Mouse (Mus musculus) right cerebral cortex, postnatal 14 days (tissue): ENCODE data around the gene Plg.

ENCODE experiments used
- DNase-seq: peaks from one replicate; pipeline ENCODE4 v3.0.0; 2022

The Plg gene

DNA sequence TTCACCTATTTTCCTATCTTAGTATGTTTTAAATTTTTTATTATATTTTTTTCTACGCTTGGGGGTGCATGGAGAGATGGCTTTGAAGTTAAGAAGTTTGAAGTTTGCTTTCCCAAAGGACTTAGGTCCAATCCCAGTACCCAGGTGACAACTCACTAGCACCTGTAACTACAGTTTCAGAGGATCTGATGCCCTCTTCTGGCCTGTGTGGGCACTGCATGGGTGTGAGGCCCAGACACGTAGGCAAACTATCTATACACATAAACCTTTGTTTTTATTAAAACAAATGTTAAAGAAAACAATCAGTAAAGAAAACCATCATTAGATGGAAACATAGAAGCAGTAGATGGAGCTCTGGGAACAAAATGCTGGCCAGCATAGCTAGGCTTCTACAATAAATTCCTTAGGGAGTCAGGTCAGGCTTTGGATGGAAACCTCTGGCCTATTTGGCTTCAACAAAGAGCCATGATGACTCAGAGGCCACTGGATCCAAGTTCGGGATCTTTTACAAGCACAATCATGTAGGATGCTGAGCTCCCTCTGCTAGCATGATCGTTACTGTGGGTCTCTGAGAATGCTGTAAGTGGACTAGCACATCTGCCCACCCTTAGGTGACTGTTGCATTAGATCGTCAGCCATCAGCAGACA lies 76.9 kb downstream of the Plg start:
- DNase-seq = peak; percentile 38

DNA sequence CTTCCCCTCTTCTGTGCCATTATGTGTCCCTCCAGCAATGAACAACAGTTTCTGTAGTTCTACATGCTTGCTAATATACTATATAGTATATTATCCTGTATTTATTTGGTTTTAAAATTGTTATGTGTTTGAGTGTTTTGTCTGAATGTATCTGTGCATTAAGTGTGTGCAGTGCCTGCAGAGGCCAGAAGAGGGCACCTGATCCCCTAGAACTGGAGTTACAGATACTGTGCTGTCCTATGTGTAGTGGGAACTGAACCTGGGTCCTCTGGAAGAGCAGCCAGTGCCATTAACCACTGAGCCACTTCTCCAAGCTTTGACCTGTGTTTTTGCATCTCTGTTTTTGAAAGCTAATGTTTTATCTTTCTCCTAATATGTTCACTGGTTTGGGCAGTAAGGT lies 82.8 kb downstream of the Plg start:
- no peak for DNase-seq

DNA sequence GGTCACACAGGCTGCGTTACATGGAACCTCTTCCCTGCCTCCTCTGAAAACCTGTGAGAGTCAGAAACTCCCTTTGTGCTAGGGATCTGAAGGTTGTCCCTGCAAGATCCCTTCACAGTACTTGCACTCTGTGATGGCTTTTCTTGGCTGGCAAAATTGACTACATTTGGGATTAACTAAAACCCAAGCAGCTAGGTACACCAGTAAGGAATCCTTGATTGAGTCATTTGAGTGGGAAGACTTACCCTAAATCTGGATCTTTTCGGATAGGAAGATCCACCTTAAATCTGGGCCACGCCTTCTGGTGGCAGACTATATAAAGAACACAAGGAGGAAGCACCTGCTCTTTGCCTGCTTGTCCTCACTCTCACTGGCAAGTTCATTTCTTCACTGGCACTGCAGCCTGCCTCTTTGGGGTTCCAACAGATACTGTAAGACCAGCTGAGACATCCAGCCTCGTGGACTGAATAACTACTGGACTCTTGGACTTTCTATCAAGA lies 88.1 kb downstream of the Plg start:
- no peak for DNase-seq

DNA sequence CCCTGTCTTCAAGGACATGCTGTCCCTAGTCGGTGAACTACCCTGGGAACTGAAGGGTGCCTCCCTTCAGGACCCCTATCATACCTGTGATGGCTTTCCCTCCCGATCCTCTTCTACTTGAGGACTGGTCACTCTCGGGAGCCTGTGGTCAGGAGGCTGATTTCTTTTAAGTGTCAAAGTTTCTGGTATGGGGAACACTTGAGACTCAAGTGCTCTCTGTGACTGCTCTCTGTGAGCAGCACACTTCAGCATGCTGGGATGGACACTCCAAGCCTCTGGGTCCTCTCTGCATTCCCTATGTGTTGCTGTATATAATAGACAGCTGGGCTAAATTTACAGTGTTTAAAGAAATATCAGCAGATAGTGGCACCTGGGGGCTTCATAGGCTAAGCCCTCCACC lies 89.2 kb downstream of the Plg start:
- no peak for DNase-seq

DNA sequence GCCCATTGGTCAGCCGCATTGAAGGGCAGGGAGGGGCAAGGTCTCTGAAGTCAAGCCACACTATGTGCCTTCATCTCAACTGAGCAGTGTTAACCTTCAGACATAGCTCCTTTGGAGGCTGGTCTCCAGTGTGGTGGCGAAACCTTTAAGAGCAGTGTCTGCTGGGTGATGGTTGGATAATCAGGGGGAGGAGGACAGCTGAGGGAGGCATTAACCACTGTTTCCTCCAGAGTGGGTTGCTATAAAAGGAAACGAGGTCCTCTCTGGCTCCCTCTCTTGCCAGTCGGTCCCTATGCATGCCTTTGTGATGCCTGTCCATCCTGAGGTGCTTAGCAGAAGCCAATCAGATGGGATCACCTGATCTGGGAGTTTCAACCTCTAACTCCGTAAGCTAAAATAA lies 90.3 kb downstream of the Plg start:
- DNase-seq = no peak
